Mouse (Mus musculus) myocyte (in vitro differentiated cells): ENCODE results near the gene Btbd3.

Experiments
- POLR2A ChIP-seq: IDR thresholded peaks from one replicate; pipeline ENCODE4 v1.6.1; 2011; ENCODE audit warnings: low read depth, mild to moderate bottlenecking, control low read depth, moderate library complexity; ENCODE audit not compliant: insufficient read length
- TCF3 ChIP-seq: IDR thresholded peaks from one replicate; pipeline ENCODE4 v1.6.1; 2011; ENCODE audit warnings: low read depth, control low read depth; ENCODE audit not compliant: insufficient read length

DNA sequence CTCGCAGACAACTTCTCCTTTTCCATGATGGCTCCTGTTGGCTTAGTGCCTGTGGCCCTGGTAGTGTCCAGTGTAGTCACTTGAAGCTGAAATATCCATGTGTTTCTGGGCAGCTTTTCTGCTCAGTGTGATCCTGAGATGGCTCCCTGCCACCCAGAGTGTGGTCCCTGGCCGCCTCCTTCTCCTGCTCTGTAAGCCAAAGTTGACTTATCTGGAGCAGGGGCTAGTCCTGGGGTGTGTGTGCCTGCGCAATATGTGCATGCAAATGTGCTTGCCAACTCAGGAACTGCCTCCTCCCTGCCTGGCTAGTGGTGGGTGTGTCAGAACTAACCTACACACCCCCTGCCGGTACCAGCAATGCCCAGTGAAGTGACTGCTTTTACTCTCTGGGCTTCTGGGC is 29.4 kb downstream of the Btbd3 start:
- TF ChIP-seq POLR2A (no peak), TCF3 (no peak)
